Mouse (Mus musculus) gastrocnemius, postnatal 10 days (tissue): ENCODE measurements around the gene Ddx3x. TPM values are rescaled to one million over a fixed set of nuclear protein-coding genes. Genes with fewer than 3 reads are reported as not detected.
"Not testable (repeated sequence)": the region's sequence is repeated elsewhere in the genome, so short reads cannot be mapped to it uniquely, and the experiment has no call there.

ENCODE experiments used
- DNase-seq: peaks from one replicate; pipeline ENCODE4 v3.0.0; 2021; ENCODE audit warnings: mixed read lengths
- long read RNA-seq, 2 experiments: library from polyadenylated mRNA; stranded (forward); transcript quantifications; one replicate each; pipeline ENCODE4 v2.0.0; 2021
- total RNA-seq, 2 experiments: library from RNA; stranded (reverse); gene quantifications; 2 replicates each; pipeline ENCODE4 v1.2.3; 2021

Ddx3x gene
- 100 to 1,000 TPM; 102 to 147 TPM for total RNA-seq
- long read RNA-seq, experiment 1, full-length matches to known transcripts, result 10 of 24 reads
- long read RNA-seq, experiment 1, partial matches to known transcripts, result 8 of 24 reads
- long read RNA-seq, experiment 1, other reads (novel, unspliced or antisense), result 6 of 24 reads
- long read RNA-seq, experiment 2, full-length matches to known transcripts, result 6 of 14 reads
- long read RNA-seq, experiment 2, partial matches to known transcripts, result 7 of 14 reads
- long read RNA-seq, experiment 2, other reads (novel, unspliced or antisense), result 1 of 14 reads

DNA sequence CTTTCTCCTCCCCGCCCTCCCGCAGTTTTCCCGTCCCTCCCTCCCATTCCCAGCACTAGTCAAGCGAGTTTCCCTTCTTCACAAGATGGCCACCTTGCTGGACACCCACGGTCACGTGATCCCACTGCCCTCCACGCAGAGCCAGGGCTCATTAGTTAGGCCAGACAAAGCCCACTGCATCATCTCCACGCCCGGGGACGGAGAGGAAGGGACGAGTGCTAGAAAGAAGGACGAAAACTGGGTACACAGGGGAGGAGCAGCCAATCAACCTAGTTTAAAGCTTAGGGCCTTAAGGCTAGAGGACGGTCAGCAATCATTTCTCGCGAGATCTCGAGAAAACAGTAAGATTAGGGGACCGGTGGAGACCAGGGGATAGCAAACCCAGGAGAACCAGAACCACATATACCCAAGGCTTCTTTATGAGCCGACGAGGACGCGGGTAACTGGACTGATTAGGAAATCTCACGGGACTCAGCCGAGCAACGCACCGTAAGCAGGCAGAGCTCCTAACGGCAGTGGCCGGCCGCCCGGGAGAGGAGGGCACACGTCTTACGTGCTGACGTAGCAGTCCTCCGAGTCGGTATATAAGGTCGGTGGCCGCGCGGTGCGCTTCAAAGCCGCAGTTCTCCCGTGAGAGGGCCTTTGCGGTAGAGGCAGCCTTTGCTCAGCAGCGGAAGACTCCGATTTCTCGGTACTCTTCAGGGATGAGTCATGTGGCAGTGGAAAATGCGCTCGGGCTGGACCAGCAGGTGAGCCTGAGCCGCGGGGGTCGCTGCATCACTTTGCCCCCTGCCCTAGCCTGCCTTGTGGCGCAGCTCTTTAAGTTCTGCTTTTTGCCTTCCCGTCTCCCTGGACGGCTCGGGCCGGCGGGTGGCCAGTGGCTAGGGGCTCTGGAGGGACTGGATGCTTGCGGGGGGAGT lies at the start of gene Ddx3x:
Ddx3x (plus strand) TSS at position 562 of the 920 bp plus-strand sequence.
- DNase-seq, result peak; percentile 87

DNA sequence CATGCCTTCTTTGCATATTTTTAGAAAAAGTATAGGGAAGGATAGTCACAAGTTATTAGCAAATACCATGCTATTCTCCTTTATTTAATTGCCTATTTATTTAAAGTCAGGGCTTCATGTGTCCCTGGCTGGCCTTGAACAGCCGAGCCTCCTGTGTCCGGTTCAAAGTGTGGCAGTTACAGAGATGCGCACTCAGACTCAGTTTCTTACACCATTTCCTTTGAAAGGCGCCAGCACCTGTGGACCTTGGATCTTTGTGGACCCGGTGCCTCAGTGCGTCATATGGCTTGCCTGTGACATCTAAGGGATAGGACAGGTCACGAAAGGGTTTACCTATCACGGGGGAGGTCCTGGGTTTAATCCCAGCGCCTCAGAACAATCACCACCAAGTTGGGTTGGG lies 49.5 kb upstream of the Ddx3x start:
- no peak for DNase-seq

DNA sequence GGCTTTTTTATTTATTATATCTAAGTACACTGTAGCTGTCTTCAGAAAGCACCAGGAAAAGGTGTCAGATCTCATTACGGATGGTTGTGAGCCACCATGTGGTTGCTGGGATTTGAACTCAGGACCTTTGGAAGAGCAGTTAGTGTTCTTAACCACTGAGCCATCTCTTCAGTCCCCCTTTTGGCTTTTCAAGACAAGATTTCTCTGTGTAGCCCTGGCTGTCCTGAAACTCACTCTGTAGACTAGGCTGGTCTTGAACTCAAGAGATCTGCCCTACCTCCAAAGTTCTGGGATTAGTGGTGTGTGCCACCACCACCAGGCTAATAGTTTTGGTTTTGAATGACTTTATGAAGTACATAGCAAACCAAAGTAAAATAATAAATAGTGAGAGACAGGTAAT lies 47.9 kb upstream of the Ddx3x start:
- DNase-seq, result not testable (repeated sequence)

DNA sequence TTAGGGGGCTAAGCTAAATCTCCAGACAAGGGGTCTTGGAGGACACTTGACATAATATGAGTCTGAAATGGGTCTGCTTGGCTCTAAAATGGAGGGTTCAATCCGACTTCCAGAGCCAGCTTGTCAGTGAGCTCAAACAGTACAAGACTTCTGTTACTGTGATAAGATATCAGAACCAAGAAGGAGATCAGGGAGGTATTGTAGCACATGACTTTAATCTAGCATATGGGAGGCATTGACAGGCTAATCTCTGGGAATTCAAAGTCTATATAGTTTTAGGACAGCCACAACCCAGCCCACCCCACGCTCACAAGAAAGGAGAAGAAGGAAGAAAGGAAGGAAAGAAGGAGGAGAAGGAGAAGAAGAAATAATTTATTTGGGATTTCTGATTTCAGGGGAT lies 47.1 kb upstream of the Ddx3x start:
- no peak for DNase-seq

DNA sequence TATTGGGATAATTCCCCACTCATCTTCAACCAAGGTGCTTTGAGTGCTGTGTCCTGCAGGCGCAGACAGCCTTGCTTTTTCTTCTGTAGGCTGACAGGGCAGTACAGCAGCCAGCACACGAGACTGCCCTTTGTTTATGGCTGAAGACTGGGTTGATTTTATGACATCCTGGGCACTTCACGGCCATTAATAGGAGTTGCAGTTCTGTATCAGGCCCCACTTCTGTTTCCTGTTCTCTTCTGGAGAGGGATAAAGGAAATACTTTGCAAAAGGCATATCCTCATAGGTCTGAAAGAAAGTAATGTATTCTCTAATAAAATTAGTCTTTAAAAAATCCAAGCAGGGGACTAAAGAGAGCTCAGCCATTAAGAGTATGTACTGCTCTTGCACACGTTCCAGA lies 46.1 kb upstream of the Ddx3x start:
- DNase-seq, result no peak

DNA sequence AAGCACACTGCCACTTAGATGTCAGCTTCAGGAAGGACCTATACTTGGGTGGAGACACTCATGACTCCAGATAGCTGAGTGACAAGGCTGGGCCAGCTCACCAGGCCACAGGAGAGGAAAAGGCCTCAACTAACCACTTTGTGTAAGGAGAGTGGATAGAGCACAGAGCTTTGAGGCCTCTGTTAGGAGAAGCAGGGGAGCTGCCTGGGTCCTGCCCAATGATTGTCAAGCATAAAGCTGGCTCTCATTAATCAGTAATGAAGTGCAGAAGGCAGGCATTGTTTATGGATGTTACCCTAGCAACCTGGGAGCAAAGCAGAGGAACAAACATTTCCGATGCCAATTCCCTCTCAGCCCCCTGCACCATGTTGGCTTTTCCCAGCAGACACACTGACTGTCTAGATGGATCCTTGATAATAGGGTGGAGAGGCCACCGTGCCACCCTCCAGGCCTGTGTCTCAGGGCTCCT lies 44.6 kb upstream of the Ddx3x start:
- no peak for DNase-seq

DNA sequence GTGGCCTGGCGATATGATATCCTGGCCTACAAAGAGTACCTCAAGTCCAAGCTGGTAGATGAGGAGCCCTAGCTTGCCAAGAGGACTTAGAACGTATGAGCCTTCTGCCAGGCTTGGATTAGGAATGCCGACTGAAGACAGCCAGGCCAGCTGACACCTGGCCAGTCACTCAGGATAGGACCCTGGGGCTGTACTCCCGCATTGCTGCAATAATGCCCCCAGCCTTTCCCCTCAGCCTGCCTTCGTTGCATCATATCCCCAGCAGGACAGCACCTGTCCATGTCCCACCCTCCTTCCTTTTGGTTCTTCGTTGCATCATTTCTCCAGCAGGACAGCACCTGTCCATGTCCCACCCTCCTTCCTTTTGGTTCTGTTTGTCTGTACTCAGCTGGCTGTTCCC lies 41.3 kb upstream of the Ddx3x start:
- no peak for DNase-seq

DNA sequence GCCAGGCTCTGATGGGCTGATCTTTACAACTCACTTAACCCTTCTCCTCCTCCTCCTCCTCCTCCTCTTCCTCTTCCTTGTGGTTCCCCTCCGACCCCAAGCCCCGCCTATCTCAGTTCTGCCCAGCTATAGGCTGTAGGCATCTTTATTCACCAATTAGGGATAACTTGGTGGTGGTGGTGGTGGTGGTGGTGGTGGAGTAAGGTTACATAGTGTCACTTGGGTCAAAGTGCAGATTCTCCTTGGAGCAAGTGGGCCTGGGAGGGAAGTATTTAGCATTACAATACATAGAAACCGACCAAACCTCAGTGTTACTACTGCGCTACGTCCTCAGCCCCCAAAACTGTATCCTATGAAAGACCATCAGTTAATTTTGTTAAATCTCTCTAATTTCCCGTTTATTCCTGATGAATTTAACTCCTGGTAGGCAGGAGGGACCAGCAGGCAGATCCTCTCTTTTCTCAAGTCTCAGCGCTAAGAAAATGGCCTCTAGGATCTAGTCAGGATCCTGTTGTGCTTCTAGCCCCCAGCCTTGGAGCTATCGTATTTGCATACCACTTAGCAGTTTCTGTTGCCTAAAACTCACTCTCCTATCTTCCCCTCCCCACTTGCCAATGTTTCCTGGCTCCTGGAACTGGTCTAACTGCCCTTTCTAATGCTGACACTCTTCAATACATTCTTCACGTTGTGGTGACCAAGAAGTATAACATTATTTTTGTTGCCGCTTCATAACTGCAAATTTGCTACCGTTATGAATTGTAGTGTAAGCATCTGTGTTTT lies 39.9 kb upstream of the Ddx3x start:
- DNase-seq, result no peak

DNA sequence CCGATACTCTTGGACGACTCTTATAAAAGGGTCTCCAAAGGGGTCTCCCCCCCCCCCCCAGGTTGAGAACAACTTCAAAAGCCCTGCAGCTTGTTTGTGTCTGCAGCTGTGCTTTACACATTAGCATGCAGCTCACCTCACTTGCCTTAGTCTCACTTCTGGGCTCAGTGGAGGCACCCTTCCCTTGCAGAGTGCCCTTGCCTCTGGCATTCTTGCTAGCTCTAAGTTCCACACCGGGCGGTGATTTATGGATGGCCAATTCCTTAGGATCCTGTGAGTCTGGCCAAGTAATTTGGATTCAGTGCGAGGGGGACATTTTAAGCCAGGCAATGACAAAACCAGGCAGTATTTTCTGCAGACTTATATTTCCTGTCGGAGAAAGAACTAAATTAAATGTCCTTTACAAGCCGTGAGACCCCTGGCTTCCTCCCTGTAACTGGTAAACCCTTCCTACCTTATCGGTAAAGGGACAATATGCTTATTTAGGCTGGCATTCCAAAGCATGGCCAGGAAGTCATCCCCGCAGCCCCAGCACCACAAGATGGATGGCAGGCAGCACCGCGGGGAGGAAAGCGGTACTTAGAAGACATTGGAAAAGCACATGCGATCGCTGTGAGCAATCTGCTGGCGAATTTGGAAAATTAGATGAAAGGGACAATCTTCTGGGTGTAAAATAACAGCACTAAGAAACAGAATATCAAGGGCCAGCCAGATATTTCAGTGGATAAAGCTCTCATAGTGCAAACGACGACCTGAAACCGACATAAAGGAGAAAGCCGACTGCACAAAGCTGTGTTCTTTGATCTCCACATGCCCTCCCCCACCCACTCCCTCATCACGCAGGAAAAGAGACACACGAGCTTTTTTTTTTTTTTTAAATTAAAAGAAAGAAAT lies 39.1 kb upstream of the Ddx3x start:
- no peak for DNase-seq

DNA sequence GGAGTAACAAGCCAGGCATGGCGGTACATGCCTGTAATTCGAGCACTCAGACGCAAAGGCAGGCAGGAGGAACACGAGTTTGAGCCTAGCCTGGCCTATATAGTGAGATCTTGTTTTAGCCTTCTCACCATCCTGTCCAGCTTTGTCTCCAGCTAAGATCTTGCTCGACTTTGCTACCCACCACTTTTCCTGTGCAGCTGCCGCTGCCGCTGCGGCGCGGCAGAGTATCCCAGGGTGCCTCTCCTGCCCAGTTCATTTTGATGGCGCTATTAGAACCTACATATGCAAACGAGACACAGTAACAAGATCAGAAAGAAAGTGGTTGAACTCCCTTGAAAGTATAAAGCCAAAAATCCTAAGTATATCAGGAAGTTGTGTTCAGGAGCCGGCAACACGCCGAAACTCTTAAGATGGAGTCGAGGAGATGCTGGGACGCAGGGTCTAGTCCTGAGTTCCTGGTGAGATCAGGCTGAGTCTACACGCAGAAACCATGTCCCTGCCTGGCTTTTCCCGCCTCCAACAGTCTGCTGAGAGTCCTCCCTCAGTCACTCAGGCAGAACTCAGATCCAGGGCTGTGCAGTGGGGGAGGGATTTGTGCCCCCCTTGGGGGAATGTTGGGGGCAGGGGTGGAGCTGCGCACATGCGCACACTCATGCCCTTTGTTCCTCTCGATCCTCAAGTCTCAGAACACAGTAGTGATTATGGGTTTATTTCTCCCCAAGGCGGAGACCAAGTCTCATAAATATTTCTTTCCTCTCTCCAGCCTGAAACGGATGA lies 38.3 kb upstream of the Ddx3x start:
- DNase-seq, result peak; percentile 59

DNA sequence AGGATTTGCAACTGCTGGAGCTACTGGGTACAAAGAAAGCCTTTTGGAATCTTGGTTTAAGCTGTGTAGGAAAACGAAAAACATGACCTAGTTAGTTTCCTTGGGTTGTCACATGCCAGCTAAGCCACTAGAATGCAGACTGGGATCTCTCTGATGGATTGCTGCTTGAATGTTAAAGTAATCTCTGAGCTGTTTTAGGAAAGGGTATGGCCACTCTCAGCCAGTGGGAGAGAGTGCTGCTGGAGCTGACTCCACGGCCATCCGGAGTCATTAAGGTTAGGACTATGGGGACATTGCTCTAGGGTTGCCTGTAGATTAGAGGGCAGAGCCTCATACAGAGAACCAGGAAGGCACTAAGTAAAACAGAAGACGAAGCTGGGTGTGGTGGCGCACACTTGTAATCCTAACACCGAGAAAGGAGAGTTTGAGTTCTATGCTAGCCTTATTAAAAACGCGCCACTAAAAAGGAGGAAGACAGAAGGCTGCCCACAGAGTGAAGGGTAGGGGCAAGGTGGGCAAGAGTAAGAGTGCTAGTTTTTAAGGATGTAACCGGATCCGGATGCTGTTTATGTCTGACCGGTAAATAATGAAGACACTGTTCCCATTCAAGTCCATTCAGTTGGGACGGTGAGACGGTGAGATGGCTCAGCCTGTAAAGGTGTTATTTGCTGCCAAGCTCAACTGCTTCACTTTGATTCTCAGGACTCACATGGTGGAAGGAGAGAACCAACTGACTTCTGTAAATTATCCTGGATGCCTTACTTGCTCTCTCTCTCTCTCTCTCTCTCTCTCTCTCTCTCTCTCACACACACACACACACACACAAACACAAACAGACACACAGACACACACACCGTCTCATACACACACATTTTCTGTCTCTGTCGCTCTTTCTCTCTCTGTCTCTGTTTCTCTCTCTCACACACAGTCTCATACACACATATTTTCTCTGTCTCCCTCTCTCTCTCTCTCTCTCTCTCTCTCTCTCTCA lies 37.3 kb upstream of the Ddx3x start:
- DNase-seq, result no peak

DNA sequence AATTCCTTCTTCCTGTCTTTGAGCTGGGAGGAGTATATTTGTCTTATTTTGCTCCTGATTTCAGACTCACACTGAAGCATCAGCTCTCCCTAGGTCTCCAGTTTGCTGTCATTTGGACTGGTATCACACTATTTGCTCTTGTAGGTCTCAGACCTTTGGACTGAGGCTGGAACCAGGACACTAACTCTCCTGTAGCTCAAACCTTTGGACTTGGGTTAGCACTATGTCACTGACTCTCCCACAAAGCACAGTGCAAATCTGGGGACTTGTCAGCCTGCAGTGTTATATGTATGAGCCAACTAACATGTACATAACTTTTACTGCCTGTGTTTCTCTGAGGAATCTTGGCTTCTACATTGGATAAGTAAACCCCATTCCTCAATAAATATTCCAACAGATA lies 36.2 kb upstream of the Ddx3x start:
- no peak for DNase-seq

DNA sequence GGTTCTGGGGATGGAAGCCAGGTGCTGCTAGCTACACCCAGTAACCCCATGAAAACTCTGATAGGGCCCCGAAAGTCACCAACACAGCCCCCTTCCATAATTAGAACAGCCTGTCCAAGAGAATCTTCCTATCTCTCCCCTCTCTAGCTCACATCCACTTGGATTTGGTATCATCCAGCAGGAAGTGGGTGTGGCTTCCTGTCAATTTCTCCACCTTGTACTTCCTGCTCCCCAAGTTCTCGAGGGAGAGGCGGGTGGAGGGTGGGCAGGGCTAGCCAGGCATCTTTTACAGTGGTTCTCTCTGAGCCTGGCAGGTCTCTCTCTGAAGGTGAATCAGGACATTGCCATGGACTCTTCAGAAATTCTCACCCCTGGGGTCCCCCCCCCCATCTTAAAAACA lies 35.7 kb upstream of the Ddx3x start:
- DNase-seq, result no peak

DNA sequence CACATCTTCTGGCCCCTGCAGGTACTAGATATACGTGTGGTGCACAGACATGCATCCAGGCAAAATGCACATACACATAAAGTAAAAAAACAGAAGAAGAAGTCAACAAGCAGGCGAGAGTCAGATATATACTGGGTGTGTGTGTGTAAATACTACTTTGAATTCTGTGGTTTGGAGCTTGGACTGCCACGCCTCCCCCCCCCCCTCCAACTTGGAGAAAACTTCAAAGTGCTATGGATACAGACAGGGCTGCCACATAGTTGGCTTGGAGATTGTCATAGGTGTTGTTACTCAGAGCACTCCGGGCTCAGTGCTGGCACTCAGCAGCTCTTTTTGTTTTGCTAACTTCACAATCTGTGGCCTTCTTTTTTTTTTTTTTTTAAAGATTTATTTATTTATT lies 29.1 kb upstream of the Ddx3x start:
- DNase-seq, result no peak

DNA sequence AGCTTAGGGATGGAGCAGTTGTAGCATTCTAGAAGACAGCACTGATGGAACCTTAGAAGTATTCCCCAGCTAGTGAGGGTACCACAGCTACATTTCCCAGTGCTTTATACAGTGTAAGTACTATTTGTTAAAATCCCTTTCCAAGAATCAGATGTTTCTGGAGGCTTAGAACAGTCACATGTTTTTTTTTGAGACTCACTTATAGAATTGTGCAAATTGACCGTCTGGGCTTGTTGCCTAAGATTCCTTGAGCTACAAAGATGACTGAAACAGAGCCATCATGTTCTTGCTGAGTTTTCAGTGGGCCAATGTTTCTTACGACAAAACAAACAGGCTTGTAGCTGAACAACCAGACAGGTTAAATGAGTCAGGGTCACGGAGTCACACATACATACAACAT lies 26.5 kb upstream of the Ddx3x start:
- no peak for DNase-seq

DNA sequence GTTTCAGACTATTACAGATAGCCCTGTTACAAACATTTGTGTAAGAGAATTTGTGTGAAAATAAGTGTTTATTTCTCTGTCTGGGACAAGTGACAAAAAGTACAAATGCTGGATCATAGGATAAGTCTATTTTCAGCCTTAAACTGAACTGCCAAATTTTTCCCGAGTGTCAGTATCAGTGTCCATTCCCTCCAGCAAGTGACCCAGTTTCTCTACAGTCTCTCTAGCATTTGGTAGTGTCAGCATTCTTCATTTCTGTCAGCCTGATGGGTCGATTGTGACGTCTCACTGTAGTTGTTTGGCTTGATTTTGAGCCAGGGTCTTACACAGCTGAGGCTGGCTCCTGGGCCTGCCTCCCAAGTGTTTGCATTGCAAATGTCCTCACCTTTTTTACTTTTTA lies 17.4 kb upstream of the Ddx3x start:
- DNase-seq, result no peak

DNA sequence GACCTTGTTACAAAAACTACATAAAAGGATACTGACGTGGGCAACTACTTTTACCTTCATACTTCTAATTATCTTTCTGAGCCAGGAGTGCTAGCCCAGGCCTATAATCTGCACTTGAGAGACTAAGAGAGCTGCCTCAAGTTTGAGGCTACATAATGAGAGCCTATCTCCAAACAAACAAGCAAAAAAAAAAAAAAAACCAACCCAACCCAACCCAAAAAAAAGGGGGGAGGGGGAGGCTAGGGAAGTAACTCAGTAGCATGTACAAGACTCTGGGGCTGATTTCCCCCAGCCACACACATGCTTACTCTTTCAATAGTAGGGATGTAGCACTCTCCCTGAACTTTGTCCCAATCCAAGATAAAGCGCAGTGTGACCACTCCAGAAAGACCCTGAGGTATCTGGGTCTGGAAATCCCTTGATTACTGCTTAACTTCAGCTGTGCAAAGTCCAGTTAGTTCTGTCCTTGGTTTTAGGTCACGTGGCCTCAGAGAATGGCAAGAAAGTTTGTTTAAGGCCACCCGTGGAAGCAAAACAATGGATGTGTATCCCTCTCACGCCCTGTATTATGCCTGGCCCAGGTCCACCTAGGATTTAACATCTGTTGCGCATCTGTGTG lies 5.1 kb upstream of the Ddx3x start:
- DNase-seq, result no peak

DNA sequence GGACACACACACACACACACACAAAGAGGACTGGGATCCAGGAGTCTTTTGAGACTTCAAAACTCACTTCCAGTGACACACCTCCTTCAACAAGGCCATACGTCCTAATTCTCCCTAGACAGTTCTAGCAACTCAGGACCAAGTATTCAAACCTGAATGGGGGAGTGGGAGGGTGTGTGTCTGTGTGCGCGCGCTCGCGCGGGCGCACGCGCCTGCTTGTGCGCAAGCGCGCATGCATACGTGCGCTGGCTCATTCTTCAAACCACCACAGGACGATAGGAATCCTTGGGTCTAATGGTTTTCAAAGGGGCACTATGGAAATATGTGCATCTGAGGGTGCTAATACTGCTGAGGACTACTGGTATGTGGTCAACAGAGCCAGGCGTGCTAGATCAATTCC lies 1.8 kb upstream of the Ddx3x start:
- no peak for DNase-seq

DNA sequence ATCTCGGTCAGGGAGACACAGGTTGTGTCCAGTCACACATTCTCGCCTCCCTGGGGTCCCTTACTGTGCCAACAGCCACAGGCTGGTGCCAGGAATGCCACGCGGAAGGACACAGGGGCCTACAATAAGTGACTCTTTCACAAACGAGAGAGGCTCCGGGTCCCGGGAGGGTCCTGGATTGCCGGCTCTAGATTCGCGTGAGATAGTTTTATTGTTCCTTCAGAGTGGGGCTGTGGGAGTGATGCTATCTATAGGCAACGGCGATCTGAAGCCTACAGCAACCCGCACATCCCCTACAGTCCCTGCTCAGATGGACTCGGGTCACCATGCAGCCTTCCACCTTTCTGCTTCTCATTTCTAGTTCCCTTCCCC lies 747 bp upstream of the Ddx3x start:
- peak; percentile 33 for DNase-seq
